Comparison of ENCODE assay signal across 23 mouse cellular contexts in the genomic region with DNA sequence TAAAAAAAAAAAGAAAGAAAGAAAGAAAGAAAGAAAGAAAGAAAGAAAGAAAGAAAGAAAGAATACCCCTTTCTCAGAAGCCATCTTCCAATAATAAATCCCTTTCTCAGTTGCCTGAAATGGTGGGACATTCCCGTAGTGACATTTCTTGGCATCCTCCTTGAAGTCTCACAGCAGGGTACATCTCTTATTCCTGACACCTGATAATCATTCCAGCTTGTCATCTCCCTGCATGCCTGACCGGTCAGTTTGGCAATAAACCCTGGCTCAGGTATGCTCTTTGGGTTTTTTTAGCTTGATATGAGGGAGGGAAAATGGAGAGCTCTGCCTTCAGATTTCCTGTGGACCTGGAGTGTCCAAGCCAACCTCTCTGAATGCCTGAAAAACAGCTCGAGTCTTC. TPM values are rescaled to one million over a fixed set of nuclear protein-coding genes. Genes with fewer than 3 reads are reported as not detected.
"Had no signal": no experiment of that assay in that cellular context is flagged by ENCODE, and none has a peak within 500 bp of the region (broad histone marks: within the 10 kb centered on the region; RNA-seq: fewer than 3 reads in every experiment).

No protein-coding gene starts in this region.

- H3K4me2 ChIP-seq: limb, embryonic 12.5 days; limb, embryonic 15.5 days; liver, embryonic 11.5 days; lung, embryonic 14.5 days; midbrain, embryonic 12.5 days; midbrain, embryonic 15.5 days; neural tube, embryonic 12.5 days; neural tube, embryonic 15.5 days had no signal

- H3K9me3 ChIP-seq: limb, embryonic 12.5 days; limb, embryonic 15.5 days; midbrain, embryonic 12.5 days; midbrain, embryonic 15.5 days; neural tube, embryonic 12.5 days; neural tube, embryonic 15.5 days had no signal

- H3K27me3 ChIP-seq: limb, embryonic 12.5 days; limb, embryonic 15.5 days; midbrain, embryonic 12.5 days; midbrain, embryonic 15.5 days; neural tube, embryonic 12.5 days; neural tube, embryonic 15.5 days had no signal

- H3K36me3 ChIP-seq: limb, embryonic 12.5 days; limb, embryonic 15.5 days; midbrain, embryonic 12.5 days; midbrain, embryonic 15.5 days; neural tube, embryonic 12.5 days; neural tube, embryonic 15.5 days had no signal

- DNase-seq: kidney, postnatal 14 days; kidney, postnatal 4 days; liver, postnatal 0 days; lung, embryonic 14.5 days; right cerebral cortex, adult 18-20 months; right cerebral cortex, postnatal 14 days; right cerebral cortex, postnatal 4 days; thymus, adult 2 months; thymus, postnatal 14 days; thymus, postnatal 4 days had no signal

- H3K4me1 ChIP-seq: limb, embryonic 15.5 days; midbrain, embryonic 12.5 days; midbrain, embryonic 15.5 days; neural tube, embryonic 12.5 days; neural tube, embryonic 15.5 days had no signal

- ATAC-seq: liver, postnatal 0 days; lung, postnatal 0 days; midbrain, embryonic 15.5 days had no signal

- H3K4me3 ChIP-seq: limb, embryonic 12.5 days; limb, embryonic 15.5 days; midbrain, embryonic 12.5 days; midbrain, embryonic 15.5 days; neural tube, embryonic 12.5 days; neural tube, embryonic 15.5 days had no signal

- H3K27ac ChIP-seq: limb, embryonic 12.5 days; limb, embryonic 15.5 days; liver, embryonic 14.5 days; macrophage; midbrain, embryonic 12.5 days; midbrain, embryonic 15.5 days; neural tube, embryonic 12.5 days; neural tube, embryonic 15.5 days; stomach, postnatal 0 days had no signal

- H3K9ac ChIP-seq: limb, embryonic 12.5 days; limb, embryonic 15.5 days; liver, embryonic 14.5 days; liver, postnatal 0 days; lung, embryonic 14.5 days; midbrain, embryonic 12.5 days; midbrain, embryonic 15.5 days; neural tube, embryonic 12.5 days; neural tube, embryonic 15.5 days had no signal

RNA-seq across cellular contexts. Expression of gene Tmem212, which starts 59.9 kb away (rescaled TPM):
- total RNA-seq: megakaryocyte, adult 5-6 weeks had no signal
- polyA plus RNA-seq: limb, embryonic 12.5 days; limb, embryonic 15.5 days; liver, embryonic 11.5 days; liver, embryonic 14.5 days; lung, embryonic 14.5 days; macrophage; midbrain, embryonic 12.5 days; neural tube, embryonic 12.5 days; stomach, embryonic 14.5 days; stomach, postnatal 0 days had no signal
